Mouse (Mus musculus) common myeloid progenitor, adult 5-6 weeks (primary cell): ENCODE results near the gene Gpr183. TPM values are rescaled to one million over a fixed set of nuclear protein-coding genes. Genes with fewer than 3 reads are reported as not detected.

Source experiments
- ATAC-seq: replicated peaks from 2 replicates; pipeline ENCODE4 v1.8.0; 2016; ENCODE audit warnings: low read depth, mild to moderate bottlenecking, moderate TSS enrichment, inconsistent platforms; ENCODE audit not compliant: poor library complexity, severe bottlenecking
- total RNA-seq: library from RNA; stranded (forward); fragments of 200-1000, 187-1606 nt; gene quantifications from 2 replicates; pipeline ENCODE4 v1.2.3, GENCODE M21; 2017

Gene Gpr183
- total RNA-seq, 1 experiment from 2014 or later = 2.9 TPM

GRCm38 (mm10) chr14:121915143-121915542 lies 49.9 kb downstream of the Gpr183 start:
- no peak for ATAC-seq

- no peak for ATAC-seq
Observed at GRCm38 (mm10) chr14:121912501-121912900, 52.5 kb downstream of the Gpr183 start.

GRCm38 (mm10) chr14:121909868-121910267 lies 55.1 kb downstream of the Gpr183 start:
- ATAC-seq = no peak

DNA sequence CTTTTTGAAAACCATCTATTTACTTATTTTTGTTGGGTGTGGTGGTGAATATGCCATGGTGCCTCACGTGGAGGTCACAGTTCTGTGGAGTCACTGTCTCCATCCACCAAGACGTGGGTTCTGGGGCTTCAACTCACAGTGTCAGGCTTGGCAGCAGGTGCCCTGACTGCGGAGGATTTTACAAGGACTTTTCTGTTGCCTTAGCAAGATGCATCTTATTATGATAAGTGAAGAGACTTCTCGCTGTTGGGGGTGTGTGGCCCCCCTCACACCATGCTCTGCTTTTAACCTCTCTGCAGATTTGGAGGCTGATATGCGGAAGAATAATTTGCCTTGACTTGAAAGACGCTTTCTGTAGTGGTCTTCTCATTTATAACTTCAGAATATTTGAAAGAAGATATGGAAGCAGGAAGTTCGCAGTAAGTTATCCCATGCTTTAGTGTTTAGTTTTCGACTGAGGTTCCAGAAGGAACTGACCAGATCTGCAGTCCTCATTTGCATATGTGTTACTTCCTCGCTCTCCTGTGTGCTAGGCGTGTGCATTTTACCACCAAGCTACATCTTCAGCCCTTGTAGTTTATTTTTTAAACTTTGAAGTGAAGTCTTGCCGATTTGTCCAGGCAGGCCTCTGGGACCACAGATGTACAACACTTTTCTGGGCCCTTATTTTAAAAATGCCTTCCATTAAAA lies 57.9 kb downstream of the Gpr183 start:
- ATAC-seq = no peak

DNA sequence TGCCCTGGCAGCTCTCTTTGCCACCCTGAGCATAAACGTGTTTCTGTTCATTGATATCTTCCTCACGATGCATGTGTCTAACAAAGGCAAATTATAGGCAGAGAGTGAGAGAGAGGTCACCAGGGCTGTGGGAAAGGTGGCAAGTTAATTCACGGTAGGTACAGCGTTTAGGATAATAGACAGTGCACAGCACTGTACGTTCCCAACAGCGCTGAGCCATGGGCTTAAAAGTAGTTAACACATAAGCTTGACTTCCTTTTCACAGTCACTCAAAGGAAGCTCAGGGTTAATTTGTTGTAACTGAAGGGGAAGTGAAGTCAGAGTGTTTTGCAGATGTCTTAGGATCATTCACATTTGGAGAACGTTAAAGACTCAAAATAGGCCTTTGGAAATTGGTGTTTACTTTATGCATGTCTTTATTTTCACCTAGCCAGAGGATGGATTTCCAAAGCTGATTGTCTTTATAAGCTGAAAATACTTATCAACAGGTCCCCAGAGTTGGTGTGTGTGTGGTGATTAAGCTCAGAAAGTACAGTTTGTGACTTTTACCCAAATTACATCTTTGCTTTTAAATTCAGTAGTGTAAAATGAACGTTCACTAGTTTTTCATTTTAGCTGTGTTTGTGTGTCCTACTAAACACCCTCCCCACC lies 58.5 kb downstream of the Gpr183 start:
- peak; percentile 31; the same call in 1 of the 2 replicates for ATAC-seq

GRCm38 (mm10) chr14:121904754-121905153 lies 60.2 kb downstream of the Gpr183 start:
- ATAC-seq = peak; percentile 21

- peak; percentile 36 for ATAC-seq
Observed at GRCm38 (mm10) chr14:121903381-121903876, 61.6 kb downstream of the Gpr183 start.

Other genes starting within 250 kb of the Gpr183 start
- gene Dock9, start 167.4 kb downstream of the Gpr183 start, total RNA-seq = 5.7 and 6.7 TPM in 2 replicates
- 19.1 and 33.3 TPM in 2 replicates for gene Ubac2, start 86.6 kb downstream of the Gpr183 start, total RNA-seq
- 1.7 and 3.7 TPM in 2 replicates for gene Gpr18, start 49.4 kb downstream of the Gpr183 start, total RNA-seq
- gene Timm8a2, start 69.5 kb upstream of the Gpr183 start, total RNA-seq = not detected in 2 replicates
- gene Tm9sf2, start 141.8 kb upstream of the Gpr183 start, total RNA-seq = 83.4 and 99.2 TPM in 2 replicates
- 15.2 and 17.2 TPM in 2 replicates for gene Clybl, start 216.5 kb upstream of the Gpr183 start, total RNA-seq